Mouse (Mus musculus): ENCODE results near the gene Hspb2. TPM values are rescaled to one million over a fixed set of nuclear protein-coding genes. Genes with fewer than 3 reads are reported as not detected.
A peak's percentile ranks its signal among the peaks of the same experiment; 100 is the strongest.

The Hspb2 gene
- total RNA-seq, 2 experiments from 2014 or later = 0.96 to 1.7 TPM

- DNase-seq (ENCODE audit: extremely low spot score in 1 of 2, low spot score in 1 of 2) = peak; percentile 28 to 76
Observed at GRCm38 (mm10) chr9:50723406-50723805, 28.7 kb downstream of the Hspb2 start.

GRCm38 (mm10) chr9:50722451-50722911, 29.7 kb downstream of the Hspb2 start:
- no peak for DNase-seq (ENCODE audit: extremely low spot score in 1 of 2, low spot score in 1 of 2)

GRCm38 (mm10) chr9:50721061-50721460, 31.1 kb downstream of the Hspb2 start:
- DNase-seq (ENCODE audit: extremely low spot score in 1 of 2, low spot score in 1 of 2) = no peak

- DNase-seq (ENCODE audit: extremely low spot score in 1 of 2, low spot score in 1 of 2) = no peak
Observed at GRCm38 (mm10) chr9:50718878-50719277, 33.3 kb downstream of the Hspb2 start.

- no peak for DNase-seq (ENCODE audit: extremely low spot score in 1 of 2, low spot score in 1 of 2)
Observed at GRCm38 (mm10) chr9:50714188-50714587, 38.0 kb downstream of the Hspb2 start.

GRCm38 (mm10) chr9:50711337-50711736, 40.8 kb downstream of the Hspb2 start:
- DNase-seq (ENCODE audit: extremely low spot score in 1 of 2, low spot score in 1 of 2) = no peak

GRCm38 (mm10) chr9:50709108-50709507, 43.0 kb downstream of the Hspb2 start:
- DNase-seq (ENCODE audit: extremely low spot score in 1 of 2, low spot score in 1 of 2) = peak in 1 of 2 experiments; percentile 43

- DNase-seq (ENCODE audit: extremely low spot score in 1 of 2, low spot score in 1 of 2) = no peak
Observed at GRCm38 (mm10) chr9:50704907-50705306, 47.2 kb downstream of the Hspb2 start.

Other genes starting within 250 kb of the Hspb2 start
- gene Pts, start 223.6 kb downstream of the Hspb2 start, total RNA-seq (2021) = 10 to 100 TPM; 36.0 to 39.8 TPM
- gene Il18, start 197.5 kb downstream of the Hspb2 start, total RNA-seq (2021) = 10 to 100 TPM; 24.3 to 25.4 TPM
- 1 to 10 TPM; 3.5 to 3.8 TPM for gene Bco2, start 197.2 kb downstream of the Hspb2 start, total RNA-seq (2021)
- gene Tex12, start 191.0 kb downstream of the Hspb2 start, total RNA-seq (2021) = not detected
- 100 to 1,000 TPM; 117 to 132 TPM for gene Sdhd, start 148.5 kb downstream of the Hspb2 start, total RNA-seq (2021)
- gene Timm8b, start 148.4 kb downstream of the Hspb2 start, total RNA-seq (2021) = 100 to 1,000 TPM; 237 to 253 TPM
- gene Pih1d2, start 135.0 kb downstream of the Hspb2 start, total RNA-seq (2021) = 1 to 10 TPM; 3.3 to 3.4 TPM
- 10 to 100 TPM; 19.3 to 22.8 TPM for gene Nkapd1, start 134.9 kb downstream of the Hspb2 start, total RNA-seq (2021)
- gene Dlat, start 92.6 kb downstream of the Hspb2 start, total RNA-seq (2021) = 100 to 1,000 TPM; 137 to 141 TPM
- 10 to 100 TPM; 83.7 to 91.2 TPM for gene Dixdc1, start 12.8 kb downstream of the Hspb2 start, total RNA-seq (2021)
- gene 2310030G06Rik, start 5.8 kb downstream of the Hspb2 start, total RNA-seq (2021) = 1 to 10 TPM; 1.7 to 1.9 TPM
- 100 to 1,000 TPM; 125 to 157 TPM for gene Cryab, start 1.0 kb downstream of the Hspb2 start, total RNA-seq (2021)
- gene Fdxacb1, start 15.9 kb upstream of the Hspb2 start, total RNA-seq (2021) = 1 to 10 TPM; 5.1 to 5.8 TPM
- gene Alg9, start 22.7 kb upstream of the Hspb2 start, total RNA-seq (2021) = 10 to 100 TPM; 28.4 to 30.7 TPM
- 10 to 100 TPM; 31.2 to 35.2 TPM for gene 1110032A03Rik, start 23.2 kb upstream of the Hspb2 start, total RNA-seq (2021)
- 10 to 100 TPM; 17.2 to 17.4 TPM for gene Ppp2r1b, start 92.9 kb upstream of the Hspb2 start, total RNA-seq (2021)